In genomic region chr15:80132452-80132851, GRCm38 (mm10) we compare ENCODE assay signal across 9 mouse cellular contexts. TPM values are rescaled to one million over a fixed set of nuclear protein-coding genes. Genes with fewer than 3 reads are reported as not detected.
DNase-seq lines count a peak whose midpoint lies in the region; ATAC-seq and TF ChIP-seq lines count a peak whose summit lies in the region.
"Had no signal": no experiment of that assay in that cellular context is flagged by ENCODE, and none has a peak within 500 bp of the region (broad histone marks: within the 10 kb centered on the region; RNA-seq: fewer than 3 reads in every experiment).

No protein-coding gene starts in this region.

- peak overlapping the region; percentile 7; the same call in 1 of the 2 replicates for H3K4me3 ChIP-seq in kidney, adult 2 months (ENCODE audit: insufficient read depth, low read depth, low read length)
- peak overlapping the region; percentile 86 for H3K4me3 ChIP-seq in embryonic facial prominence, embryonic 10.5 days
- peak overlapping the region; percentile 75; the same call in 1 of the 2 replicates for H3K4me3 ChIP-seq in hindbrain, postnatal 0 days (ENCODE audit: low read length)
- H3K4me3 ChIP-seq in midbrain, embryonic 14.5 days (replicated peaks; ENCODE audit: low read depth, low read length) = no peak overlapping the region

- DNase-seq in kidney, adult 2 months = no peak
- DNase-seq in kidney, postnatal 10 days = no peak
- DNase-seq in embryonic facial prominence, embryonic 10.5 days (ENCODE audit: low spot score) = no peak
- no peak for DNase-seq in hindbrain, postnatal 0 days (ENCODE audit: low spot score)
- no peak for DNase-seq in midbrain, embryonic 14.5 days
- no peak for DNase-seq in frontal cortex, adult 2 months (ENCODE audit: extremely low spot score in 1 of 2, low spot score in 1 of 2)
- no peak for DNase-seq in layer of hippocampus, postnatal 14 days (ENCODE audit: low spot score in 2 of 2)

- no peak for TF ChIP-seq POLR2A in kidney, adult 2 months (IDR thresholded peaks at IDR 0.05; ENCODE audit: low read depth, low read length)

- H3K27ac ChIP-seq in kidney, adult 2 months (ENCODE audit: insufficient read depth, low read depth, low read length) = no peak overlapping the region
- peak overlapping the region; percentile 100 for H3K27ac ChIP-seq in embryonic facial prominence, embryonic 10.5 days (replicated peaks)
- H3K27ac ChIP-seq in hindbrain, postnatal 0 days = 0 out of 2 replicates have a peak overlapping the region, but pooled peaks have one; percentile 99
- H3K27ac ChIP-seq in midbrain, embryonic 14.5 days (replicated peaks; ENCODE audit: low read depth, low read length) = no peak overlapping the region

- no peaks in the 10 kb centered on the region for H3K36me3 ChIP-seq in kidney, adult 2 months (ENCODE audit: control insufficient read depth, insufficient read depth, low read length)
- H3K36me3 ChIP-seq in embryonic facial prominence, embryonic 10.5 days (replicated peaks) = peaks cover 15% of the 10 kb centered on the region
- no peaks in the 10 kb centered on the region for H3K36me3 ChIP-seq in hindbrain, postnatal 0 days (ENCODE audit: insufficient read depth, low read length)
- no peaks in the 10 kb centered on the region for H3K36me3 ChIP-seq in midbrain, embryonic 14.5 days (ENCODE audit: control insufficient read depth, insufficient read depth, low read length)

- peak overlapping the region; percentile 71 for H3K4me2 ChIP-seq in hindbrain, postnatal 0 days (ENCODE audit: low read depth, low read length)
- peak overlapping the region; percentile 63 for H3K4me2 ChIP-seq in midbrain, embryonic 14.5 days (ENCODE audit: low read length)

- H3K27me3 ChIP-seq in kidney, adult 2 months (replicated peaks; ENCODE audit: control insufficient read depth, insufficient read depth, low read length) = no peaks in the 10 kb centered on the region
- H3K27me3 ChIP-seq in embryonic facial prominence, embryonic 10.5 days (replicated peaks; ENCODE audit: low read depth, poor library complexity, severe bottlenecking) = no peaks in the 10 kb centered on the region
- no peaks in the 10 kb centered on the region for H3K27me3 ChIP-seq in hindbrain, postnatal 0 days (ENCODE audit: insufficient read depth, low read length)
- no peaks in the 10 kb centered on the region for H3K27me3 ChIP-seq in midbrain, embryonic 14.5 days (ENCODE audit: control insufficient read depth, insufficient read depth, low read length)

- 57% methylated on average over 9 of the region's 9 CpGs for WGBS in kidney, adult 2 months
- 82% methylated on average over 9 of the region's 9 CpGs for WGBS in embryonic facial prominence, embryonic 10.5 days
- WGBS in hindbrain, postnatal 0 days = 78% methylated on average over 9 of the region's 9 CpGs
- WGBS in midbrain, embryonic 14.5 days = 82% methylated on average over 9 of the region's 9 CpGs

- peaks cover 6% of the 10 kb centered on the region; the same call in 1 of the 2 replicates for H3K4me1 ChIP-seq in kidney, adult 2 months (ENCODE audit: control insufficient read depth, insufficient read depth, low read length)
- H3K4me1 ChIP-seq in embryonic facial prominence, embryonic 10.5 days = peaks cover 26% of the 10 kb centered on the region
- H3K4me1 ChIP-seq in hindbrain, postnatal 0 days (ENCODE audit: insufficient read depth, low read length) = peaks cover 14% of the 10 kb centered on the region
- H3K4me1 ChIP-seq in midbrain, embryonic 14.5 days (ENCODE audit: control insufficient read depth, insufficient read depth, low read length) = peaks cover 14% of the 10 kb centered on the region

- no peak for ATAC-seq in hindbrain, postnatal 0 days
- ATAC-seq in midbrain, embryonic 14.5 days (ENCODE audit: low FRiP score, low TSS enrichment) = no peak
- no peak for ATAC-seq in granulocyte monocyte progenitor cell, adult 5-6 weeks (replicated peaks; ENCODE audit: poor library complexity, severe bottlenecking)

- H3K9me3 ChIP-seq in embryonic facial prominence, embryonic 10.5 days = no peaks in the 10 kb centered on the region
- H3K9me3 ChIP-seq in hindbrain, postnatal 0 days (ENCODE audit: low read length) = no peaks in the 10 kb centered on the region
- no peaks in the 10 kb centered on the region for H3K9me3 ChIP-seq in midbrain, embryonic 14.5 days (ENCODE audit: control insufficient read depth, low read length)

- TF ChIP-seq CTCF in kidney, adult 2 months (conservative IDR thresholded peaks at IDR 0.05; ENCODE audit: insufficient read depth, insufficient read length, low read depth, low read length) = no peak
- TF ChIP-seq CTCF in hindbrain, postnatal 0 days (IDR thresholded peaks at IDR 0.05; ENCODE audit: low read depth) = no peak

- no peak overlapping the region; the same call in 1 of the 2 replicates for H3K9ac ChIP-seq in hindbrain, postnatal 0 days (replicated peaks; ENCODE audit: low read length)
- H3K9ac ChIP-seq in midbrain, embryonic 14.5 days (replicated peaks; ENCODE audit: low read length) = no peak overlapping the region

RNA-seq across cellular contexts. Expression of gene Tab1, which starts 0.5 kb away (rescaled TPM):
- 26.7 and 28.5 TPM in 2 replicates for polyA plus RNA-seq in kidney, adult 2 months (2012; rRNA removed)
- 43.3 and 45.3 TPM in 2 replicates for polyA plus RNA-seq in embryonic facial prominence, embryonic 10.5 days (2016; fragmentation: Nextera tagmentation; extraction: Ambion mirVana)
- 55.0 and 58.6 TPM in 2 replicates for total RNA-seq in hindbrain, postnatal 0 days (2014; rRNA removed)
- 26.5 and 27.9 TPM in 2 replicates for polyA plus RNA-seq in hindbrain, postnatal 0 days (2015; fragmentation: Nextera tagmentation; extraction: Ambion mirVana)
- polyA plus RNA-seq in midbrain, embryonic 14.5 days (2014; fragmentation: Nextera tagmentation; extraction: Ambion mirVana) = 37.9 and 42.5 TPM in 2 replicates
- polyA plus RNA-seq in frontal cortex, adult 2 months (2012; rRNA removed) = 37.9 and 41.4 TPM in 2 replicates
- total RNA-seq in layer of hippocampus, postnatal 14 days (2021) = 10 to 100 TPM; 29.7 to 31.4 TPM
- total RNA-seq in granulocyte monocyte progenitor cell, adult 5-6 weeks (2014; fragmentation: Nextera tagmentation) = 15.0 and 22.3 TPM in 2 replicates
- 13.0 and 21.3 TPM in 2 replicates for total RNA-seq in granulocyte monocyte progenitor cell, adult 5-6 weeks (2017)

RNA-seq across cellular contexts. Expression of gene Rpl3, which starts 40.8 kb away (rescaled TPM):
- polyA plus RNA-seq in kidney, adult 2 months (2012; rRNA removed) = 511 and 689 TPM in 2 replicates
- 1,034 and 1,049 TPM in 2 replicates for polyA plus RNA-seq in embryonic facial prominence, embryonic 10.5 days (2016; fragmentation: Nextera tagmentation; extraction: Ambion mirVana)
- total RNA-seq in hindbrain, postnatal 0 days (2014; rRNA removed) = 599 and 600 TPM in 2 replicates
- 527 and 544 TPM in 2 replicates for polyA plus RNA-seq in hindbrain, postnatal 0 days (2015; fragmentation: Nextera tagmentation; extraction: Ambion mirVana)
- 681 and 724 TPM in 2 replicates for polyA plus RNA-seq in midbrain, embryonic 14.5 days (2014; fragmentation: Nextera tagmentation; extraction: Ambion mirVana)
- 629 and 778 TPM in 2 replicates for polyA plus RNA-seq in frontal cortex, adult 2 months (2012; rRNA removed)
- 100 to 1,000 TPM; 460 to 491 TPM for total RNA-seq in layer of hippocampus, postnatal 14 days (2021)
- total RNA-seq in granulocyte monocyte progenitor cell, adult 5-6 weeks (2014; fragmentation: Nextera tagmentation) = 2,307 and 2,508 TPM in 2 replicates
- 3,100 and 3,113 TPM in 2 replicates for total RNA-seq in granulocyte monocyte progenitor cell, adult 5-6 weeks (2017)

RNA-seq across cellular contexts. Expression of gene Mgat3, which starts 41.1 kb away (rescaled TPM):
- polyA plus RNA-seq in kidney, adult 2 months (2012; rRNA removed) = 70.5 and 77.1 TPM in 2 replicates
- 6.3 and 7.6 TPM in 2 replicates for polyA plus RNA-seq in embryonic facial prominence, embryonic 10.5 days (2016; fragmentation: Nextera tagmentation; extraction: Ambion mirVana)
- 99.6 and 106 TPM in 2 replicates for total RNA-seq in hindbrain, postnatal 0 days (2014; rRNA removed)
- 13.2 and 13.5 TPM in 2 replicates for polyA plus RNA-seq in hindbrain, postnatal 0 days (2015; fragmentation: Nextera tagmentation; extraction: Ambion mirVana)
- 19.9 and 20.5 TPM in 2 replicates for polyA plus RNA-seq in midbrain, embryonic 14.5 days (2014; fragmentation: Nextera tagmentation; extraction: Ambion mirVana)
- polyA plus RNA-seq in frontal cortex, adult 2 months (2012; rRNA removed) = 79.3 and 84.5 TPM in 2 replicates
- 100 to 1,000 TPM; 103 to 106 TPM for total RNA-seq in layer of hippocampus, postnatal 14 days (2021)
- total RNA-seq in granulocyte monocyte progenitor cell, adult 5-6 weeks (2014; fragmentation: Nextera tagmentation) = not detected in 2 replicates
- not detected in 2 replicates for total RNA-seq in granulocyte monocyte progenitor cell, adult 5-6 weeks (2017)

RNA-seq across cellular contexts. Expression of gene Syngr1, which starts 41.3 kb away (rescaled TPM):
- 94.8 and 106 TPM in 2 replicates for polyA plus RNA-seq in kidney, adult 2 months (2012; rRNA removed)
- polyA plus RNA-seq in embryonic facial prominence, embryonic 10.5 days (2016; fragmentation: Nextera tagmentation; extraction: Ambion mirVana) = 5.9 and 7.0 TPM in 2 replicates
- 155 and 157 TPM in 2 replicates for total RNA-seq in hindbrain, postnatal 0 days (2014; rRNA removed)
- 73.4 and 78.6 TPM in 2 replicates for polyA plus RNA-seq in hindbrain, postnatal 0 days (2015; fragmentation: Nextera tagmentation; extraction: Ambion mirVana)
- polyA plus RNA-seq in midbrain, embryonic 14.5 days (2014; fragmentation: Nextera tagmentation; extraction: Ambion mirVana) = 26.3 and 39.4 TPM in 2 replicates
- polyA plus RNA-seq in frontal cortex, adult 2 months (2012; rRNA removed) = 288 and 302 TPM in 2 replicates
- total RNA-seq in layer of hippocampus, postnatal 14 days (2021) = 100 to 1,000 TPM; 462 to 472 TPM
- 1.5 and 1.6 TPM in 2 replicates for total RNA-seq in granulocyte monocyte progenitor cell, adult 5-6 weeks (2014; fragmentation: Nextera tagmentation)
- 1.6 and 4.0 TPM in 2 replicates for total RNA-seq in granulocyte monocyte progenitor cell, adult 5-6 weeks (2017)
- total RNA-seq: neutrophil, adult 5-6 weeks had no signal

Comparison
In these comparisons a context has a peak if more than half of its experiments do, and no peak if none do; other contexts are left out.
1. H3K27ac ChIP-seq: peak in embryonic facial prominence, embryonic 10.5 days (single experiment) and hindbrain, postnatal 0 days (single experiment); none in kidney, adult 2 months (single experiment) and midbrain, embryonic 14.5 days (single experiment).